Mouse (Mus musculus): ENCODE measurements around the gene Ripor1. TPM values are rescaled to one million over a fixed set of nuclear protein-coding genes. Genes with fewer than 3 reads are reported as not detected.

Ripor1 gene
- polyA plus RNA-seq, 1 experiment: 28.7 TPM

DNA sequence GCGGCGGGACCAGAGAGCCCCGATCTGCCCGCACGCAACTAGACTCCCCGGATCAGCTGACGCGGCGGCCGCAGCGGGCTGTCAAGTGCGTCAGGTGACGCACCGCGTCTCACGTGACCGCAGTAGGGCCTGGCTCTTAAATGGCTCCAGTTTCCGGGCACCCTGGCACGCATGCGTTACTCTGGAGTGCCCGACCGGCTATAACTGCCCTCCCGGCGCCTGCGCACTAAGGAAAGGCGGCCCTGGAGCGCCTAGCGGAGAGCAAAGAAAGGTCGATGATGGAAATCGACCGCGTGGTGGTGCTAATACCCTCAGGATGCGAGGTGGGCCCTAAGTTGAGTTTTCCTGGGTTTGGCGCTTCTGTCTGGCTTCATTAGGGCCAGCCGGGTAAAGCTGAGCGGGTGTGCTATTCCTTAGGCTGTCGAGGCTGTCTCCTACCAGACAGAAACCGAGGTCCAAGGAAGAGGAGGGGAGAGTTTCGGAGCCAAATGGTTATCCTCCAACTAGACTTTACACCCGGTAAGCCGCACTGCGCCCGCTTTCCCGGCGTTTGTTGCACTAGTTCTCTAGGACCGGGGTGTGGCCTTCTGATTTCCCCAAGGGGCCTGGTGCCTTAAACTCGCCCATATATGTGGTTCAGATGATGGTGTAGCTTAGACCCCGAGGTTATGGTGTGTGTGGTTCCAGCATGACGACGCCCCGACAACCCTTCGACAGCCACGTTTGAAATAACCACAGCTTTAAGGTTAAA is 38.9 kb upstream of the Ripor1 start, which contains the start of gene Atp6v0d1:
Gene Atp6v0d1, minus strand, starts transcription at position 96 of the 751 bp plus-strand sequence.
- Histone ChIP-seq H3K27me3 (ENCODE audit: control insufficient read depth, insufficient read depth, insufficient read length) (no peaks in the 10 kb centered on the region), H3K79me2 (ENCODE audit: control insufficient read depth, insufficient read depth) (peaks cover 15% of the 10 kb centered on the region), H3K79me3 (ENCODE audit: low read depth) (peaks cover 4% of the 10 kb centered on the region), H3ac (ENCODE audit: control insufficient read depth, insufficient read length, low read depth) (peak within 1 kb of the TSS; percentile 81), H3K4me3 (ENCODE audit: insufficient read depth, poor library complexity, severe bottlenecking) (peak within 1 kb of the TSS; percentile 84), H3K36me3 (ENCODE audit: control insufficient read depth, insufficient read depth) (no peaks in the 10 kb centered on the region)
- TF ChIP-seq CTCF (IDR thresholded peaks at IDR 0.05; ENCODE audit: control insufficient read depth, insufficient read depth, insufficient read length) (peak; percentile 87), MAX (IDR thresholded peaks at IDR 0.05) (peak; percentile 71), USF1 (IDR thresholded peaks at IDR 0.05; ENCODE audit: low read depth) (peak; percentile 95), MYOG (IDR thresholded peaks at IDR 0.05; ENCODE audit: control insufficient read depth, extremely low read depth, insufficient read length) (no peak)

GRCm38 (mm10) chr8:105566703-105567595 is 38.1 kb upstream of the Ripor1 start:
- Histone ChIP-seq H3K4me3 (ENCODE audit: insufficient read depth, poor library complexity, severe bottlenecking) (peak overlapping the region; percentile 84), H3ac (ENCODE audit: control insufficient read depth, insufficient read length, low read depth) (peak overlapping the region; percentile 63), H3K79me3 (ENCODE audit: low read depth) (peaks cover 4% of the 10 kb centered on the region), H3K79me2 (ENCODE audit: control insufficient read depth, insufficient read depth) (peaks cover 15% of the 10 kb centered on the region), H3K36me3 (ENCODE audit: control insufficient read depth, insufficient read depth) (no peaks in the 10 kb centered on the region), H3K27me3 (ENCODE audit: control insufficient read depth, insufficient read depth, insufficient read length) (no peaks in the 10 kb centered on the region)
- TF ChIP-seq CTCF (IDR thresholded peaks at IDR 0.05; ENCODE audit: control insufficient read depth, insufficient read depth, insufficient read length): no peak
- no peak for TF ChIP-seq MAX (IDR thresholded peaks at IDR 0.05)
- no peak for TF ChIP-seq USF1 (IDR thresholded peaks at IDR 0.05; ENCODE audit: low read depth)
- TF ChIP-seq CEBPB (IDR thresholded peaks at IDR 0.05; ENCODE audit: low read depth): no peak

GRCm38 (mm10) chr8:105571810-105572209 is 33.2 kb upstream of the Ripor1 start:
- Histone ChIP-seq H3K27me3 (ENCODE audit: control insufficient read depth, insufficient read depth, insufficient read length) (no peaks in the 10 kb centered on the region), H3K79me2 (ENCODE audit: control insufficient read depth, insufficient read depth) (no peaks in the 10 kb centered on the region), H3K79me3 (ENCODE audit: low read depth) (no peaks in the 10 kb centered on the region), H3K36me3 (ENCODE audit: control insufficient read depth, insufficient read depth) (no peaks in the 10 kb centered on the region), H3ac (ENCODE audit: control insufficient read depth, insufficient read length, low read depth) (no peak overlapping the region), H3K4me3 (ENCODE audit: insufficient read depth, poor library complexity, severe bottlenecking) (no peak overlapping the region)
- TF ChIP-seq MYOD1 (IDR thresholded peaks at IDR 0.05; ENCODE audit: control insufficient read depth, insufficient read length, low read depth) (no peak), MYOG (IDR thresholded peaks at IDR 0.05; ENCODE audit: control insufficient read depth, extremely low read depth, insufficient read length) (no peak), FOSL1 (IDR thresholded peaks at IDR 0.05; ENCODE audit: insufficient read depth, low read length, poor library complexity, severe bottlenecking) (no peak), CEBPB (IDR thresholded peaks at IDR 0.05; ENCODE audit: low read depth) (no peak), CTCF (IDR thresholded peaks at IDR 0.05; ENCODE audit: control insufficient read depth, insufficient read depth, insufficient read length) (no peak), USF1 (IDR thresholded peaks at IDR 0.05; ENCODE audit: low read depth) (no peak), MAX (IDR thresholded peaks at IDR 0.05) (no peak)

- H3K36me3 ChIP-seq (ENCODE audit: control insufficient read depth, insufficient read depth): no peaks in the 10 kb centered on the region
- no peak overlapping the region for H3ac ChIP-seq (ENCODE audit: control insufficient read depth, insufficient read length, low read depth)
- H3K79me3 ChIP-seq (ENCODE audit: low read depth): no peaks in the 10 kb centered on the region
- H3K79me2 ChIP-seq (ENCODE audit: control insufficient read depth, insufficient read depth): no peaks in the 10 kb centered on the region
- H3K27me3 ChIP-seq (ENCODE audit: control insufficient read depth, insufficient read depth, insufficient read length): no peaks in the 10 kb centered on the region
- H3K4me3 ChIP-seq (ENCODE audit: insufficient read depth, poor library complexity, severe bottlenecking): no peak overlapping the region
- TF ChIP-seq USF1 (IDR thresholded peaks at IDR 0.05; ENCODE audit: low read depth): no peak
- no peak for TF ChIP-seq MAX (IDR thresholded peaks at IDR 0.05)
- no peak for TF ChIP-seq MYOD1 (IDR thresholded peaks at IDR 0.05; ENCODE audit: control insufficient read depth, insufficient read length, low read depth)
- TF ChIP-seq CTCF (IDR thresholded peaks at IDR 0.05; ENCODE audit: control insufficient read depth, insufficient read depth, insufficient read length): no peak
- no peak for TF ChIP-seq FOSL1 (IDR thresholded peaks at IDR 0.05; ENCODE audit: insufficient read depth, low read length, poor library complexity, severe bottlenecking)
- TF ChIP-seq MYOG (IDR thresholded peaks at IDR 0.05; ENCODE audit: control insufficient read depth, extremely low read depth, insufficient read length): no peak
- no peak for TF ChIP-seq CEBPB (IDR thresholded peaks at IDR 0.05; ENCODE audit: low read depth)
Observed at GRCm38 (mm10) chr8:105573427-105573826, 31.6 kb upstream of the Ripor1 start.

GRCm38 (mm10) chr8:105574741-105575140 is 30.3 kb upstream of the Ripor1 start:
- no peak for TF ChIP-seq MAX (IDR thresholded peaks at IDR 0.05)
- no peak for TF ChIP-seq CEBPB (IDR thresholded peaks at IDR 0.05; ENCODE audit: low read depth)
- TF ChIP-seq MYOD1 (IDR thresholded peaks at IDR 0.05; ENCODE audit: control insufficient read depth, insufficient read length, low read depth): no peak
- no peak for TF ChIP-seq FOSL1 (IDR thresholded peaks at IDR 0.05; ENCODE audit: insufficient read depth, low read length, poor library complexity, severe bottlenecking)
- TF ChIP-seq CTCF (IDR thresholded peaks at IDR 0.05; ENCODE audit: control insufficient read depth, insufficient read depth, insufficient read length): no peak
- no peak for TF ChIP-seq USF1 (IDR thresholded peaks at IDR 0.05; ENCODE audit: low read depth)
- no peak for TF ChIP-seq MYOG (IDR thresholded peaks at IDR 0.05; ENCODE audit: control insufficient read depth, extremely low read depth, insufficient read length)
- Histone ChIP-seq H3ac (ENCODE audit: control insufficient read depth, insufficient read length, low read depth) (no peak overlapping the region), H3K79me3 (ENCODE audit: low read depth) (no peaks in the 10 kb centered on the region), H3K27me3 (ENCODE audit: control insufficient read depth, insufficient read depth, insufficient read length) (no peaks in the 10 kb centered on the region), H3K79me2 (ENCODE audit: control insufficient read depth, insufficient read depth) (no peaks in the 10 kb centered on the region), H3K4me3 (ENCODE audit: insufficient read depth, poor library complexity, severe bottlenecking) (no peak overlapping the region), H3K36me3 (ENCODE audit: control insufficient read depth, insufficient read depth) (no peaks in the 10 kb centered on the region)

Data from C2C12 (cell line).